Mouse (Mus musculus): ENCODE results near the gene Ampd3.

Gene Ampd3

DNA sequence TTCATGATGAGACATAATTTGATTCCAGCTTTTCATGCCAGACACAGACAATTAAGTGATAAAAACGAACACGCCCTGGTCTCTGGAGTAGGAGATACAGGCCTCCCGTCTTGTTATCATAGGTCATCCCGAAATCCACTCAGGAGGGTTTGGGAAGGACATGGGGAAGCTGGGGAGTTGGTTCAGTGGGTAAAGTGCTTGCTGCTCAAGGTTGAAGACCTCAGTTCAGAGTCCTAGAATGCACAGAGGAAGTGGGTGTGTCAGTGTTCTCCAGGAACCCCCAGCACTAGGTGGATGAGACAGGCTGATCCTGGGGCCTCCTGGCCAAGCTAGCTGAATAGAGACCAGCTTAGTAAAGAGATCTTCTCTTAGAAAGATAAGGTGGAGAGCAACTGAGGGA, 2.9 kb downstream of the Ampd3 start:
- no peak for DNase-seq

DNA sequence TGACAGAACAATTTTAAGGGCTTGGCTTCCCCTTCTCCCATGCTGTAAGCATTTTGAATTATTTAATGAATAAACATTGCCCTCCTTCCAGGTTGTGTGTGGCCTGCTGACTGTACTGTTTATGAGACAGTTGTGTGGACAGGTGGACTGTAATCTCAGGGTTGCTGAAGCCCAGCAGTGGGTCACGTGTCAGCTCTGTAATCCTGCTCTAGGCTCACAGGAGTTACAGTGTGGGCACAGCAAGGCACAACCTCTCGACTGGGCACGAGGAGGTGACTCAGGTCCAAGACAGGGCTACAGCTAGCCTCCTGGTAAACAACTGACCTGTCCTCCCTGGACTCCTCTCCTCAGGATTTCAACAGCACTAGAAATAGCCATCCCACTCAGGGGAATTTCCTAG, 4.3 kb downstream of the Ampd3 start:
- no peak for DNase-seq

DNA sequence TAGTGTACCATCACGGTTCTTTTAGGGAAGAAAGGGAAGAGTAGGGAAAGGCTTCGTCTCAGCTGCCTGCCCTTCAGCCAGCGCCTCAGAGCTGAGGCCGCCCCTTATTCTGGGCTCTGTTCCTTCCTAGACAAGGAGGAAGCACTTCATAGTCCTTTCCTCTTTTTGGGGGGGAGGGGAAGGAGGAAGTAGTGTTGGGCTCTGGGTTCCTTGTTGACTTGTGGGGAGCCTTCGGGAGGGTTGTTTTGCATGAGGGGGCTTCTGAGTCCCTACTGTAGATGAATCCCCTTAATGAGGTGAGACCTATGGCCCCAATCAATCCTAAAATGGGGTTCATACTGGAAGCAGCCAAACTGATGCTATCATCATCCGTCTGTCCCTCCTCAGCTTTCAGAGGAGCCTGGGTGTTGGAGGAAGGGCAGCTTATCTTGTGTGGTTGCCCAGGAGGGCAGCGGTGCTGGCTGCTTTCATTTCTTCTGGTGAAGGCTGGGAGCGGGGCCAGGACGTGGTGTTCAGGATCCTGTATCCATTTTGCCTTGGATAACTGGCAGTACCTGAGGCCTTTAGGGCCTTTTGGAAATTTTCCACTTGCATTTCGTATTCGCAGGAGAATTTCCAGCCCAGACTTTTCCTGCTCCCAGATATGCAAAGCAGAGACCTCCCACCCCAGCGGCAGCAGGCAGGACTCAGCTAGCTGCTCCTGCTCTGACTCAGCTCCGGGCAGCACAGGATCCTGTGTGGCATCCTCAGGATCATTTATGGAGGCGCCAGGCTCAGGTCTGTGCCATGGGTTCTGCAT, 5.4 kb downstream of the Ampd3 start:
- DNase-seq = peak; percentile 25

DNA sequence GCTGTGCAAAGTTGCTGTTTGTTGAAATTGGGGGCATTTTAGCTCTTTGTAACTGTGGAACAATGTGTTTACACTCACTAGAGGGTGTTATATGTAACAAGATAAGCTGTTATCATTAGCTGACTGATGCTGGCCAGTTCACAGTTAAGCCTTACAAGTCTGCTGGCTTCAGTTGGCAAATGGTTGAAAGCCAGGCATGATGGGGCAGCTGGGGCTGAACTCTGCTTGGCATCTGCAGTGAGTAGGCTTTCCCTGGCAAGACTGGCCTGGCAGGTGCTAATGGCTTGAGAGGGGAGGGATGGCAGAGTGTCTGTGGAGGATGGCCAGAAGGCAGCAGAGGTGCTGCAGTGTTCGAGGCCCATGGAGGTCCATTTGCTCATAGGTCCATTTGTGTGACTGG, 6.1 kb downstream of the Ampd3 start:
- no peak for DNase-seq

- no peak for DNase-seq
Observed at GRCm38 (mm10) chr7:110774674-110775073, 6.7 kb downstream of the Ampd3 start.

DNA sequence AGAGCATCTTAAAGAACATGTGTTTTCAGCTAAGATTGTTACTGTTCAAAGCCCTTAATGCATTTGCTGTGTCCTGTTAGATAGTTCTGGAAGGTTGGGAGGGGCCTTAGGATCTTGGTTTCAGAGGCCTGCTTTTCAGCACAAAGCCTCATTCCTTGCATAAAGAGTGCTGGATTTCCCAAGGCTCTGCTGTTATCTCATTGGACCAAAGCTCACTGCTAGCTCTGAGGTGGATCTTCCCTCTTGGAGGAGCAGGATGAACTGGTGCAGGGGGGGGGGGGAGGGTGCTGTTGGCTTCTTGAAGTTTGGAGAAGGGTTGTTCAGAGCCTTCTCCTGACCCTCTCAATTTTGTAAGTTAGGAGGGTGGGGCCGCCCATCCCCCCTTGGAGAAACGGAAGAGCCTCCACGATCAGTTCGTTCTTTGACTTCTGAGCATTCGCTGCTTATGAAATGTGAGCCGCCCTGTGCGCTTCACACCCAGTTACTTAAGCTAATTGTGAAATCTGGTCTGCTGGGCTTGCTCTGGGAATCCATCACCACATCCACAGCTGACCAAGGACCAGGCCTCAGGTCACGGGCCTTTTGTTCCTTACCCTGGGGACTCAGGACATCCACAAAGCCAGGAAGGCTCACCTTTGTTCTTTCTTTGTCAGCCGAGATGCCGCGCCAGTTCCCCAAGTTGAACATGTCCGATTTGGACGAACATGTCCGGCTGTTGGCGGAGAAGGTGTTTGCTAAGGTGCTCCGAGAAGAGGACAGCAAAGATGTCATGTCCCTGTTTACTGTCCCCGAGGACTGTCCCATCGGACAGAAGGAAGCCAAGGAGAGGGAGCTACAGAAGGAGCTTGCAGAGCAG, 9.4 kb downstream of the Ampd3 start:
- no peak for DNase-seq

DNA sequence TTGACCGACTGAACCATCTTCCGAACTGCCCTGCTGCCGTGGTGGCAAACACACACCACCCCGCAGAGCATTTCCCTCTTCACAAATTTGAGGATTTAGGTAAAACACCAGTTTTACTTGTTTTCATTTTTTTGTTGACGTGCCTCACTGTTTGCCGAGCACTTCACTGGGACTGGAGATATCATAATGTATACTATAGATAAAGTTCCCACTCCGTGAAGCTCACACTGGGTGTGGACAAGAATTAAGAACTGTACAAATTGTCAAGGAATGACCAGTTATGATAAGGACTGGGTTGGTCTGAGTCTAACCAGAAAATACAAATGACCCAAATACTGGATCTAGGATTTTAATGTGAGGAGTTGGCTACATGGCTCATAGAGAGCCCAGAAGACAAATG, 10.9 kb downstream of the Ampd3 start:
- no peak for DNase-seq

DNA sequence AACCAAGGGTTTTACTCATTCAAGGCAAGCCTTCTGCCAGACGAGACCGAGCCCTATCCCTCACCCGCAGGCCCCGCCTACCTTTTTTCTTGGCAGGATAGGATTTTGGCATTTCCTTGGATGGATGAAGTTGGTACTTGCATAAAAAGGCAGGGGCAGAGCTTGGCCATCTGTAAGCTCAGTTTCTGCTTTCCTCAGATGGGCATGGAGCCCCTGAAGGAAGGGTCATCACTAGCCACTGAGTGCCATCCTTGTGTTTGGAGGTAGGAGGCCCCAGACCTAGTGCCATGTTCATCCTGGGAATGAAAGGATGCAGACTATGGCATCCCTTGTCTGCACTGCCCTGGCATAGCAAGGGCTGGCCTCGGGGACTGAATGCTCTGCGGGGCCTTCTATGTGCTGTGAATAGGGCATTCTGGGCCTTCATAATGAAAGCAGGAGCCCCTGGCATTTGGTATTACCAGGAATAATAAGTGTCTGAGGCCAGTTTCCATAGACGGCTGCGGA, 11.7 kb downstream of the Ampd3 start:
- DNase-seq = no peak

- no peak for DNase-seq
Observed at GRCm38 (mm10) chr7:110780520-110780919, 12.5 kb downstream of the Ampd3 start.

GRCm38 (mm10) chr7:110781231-110781711, 13.3 kb downstream of the Ampd3 start:
- DNase-seq = no peak

DNA sequence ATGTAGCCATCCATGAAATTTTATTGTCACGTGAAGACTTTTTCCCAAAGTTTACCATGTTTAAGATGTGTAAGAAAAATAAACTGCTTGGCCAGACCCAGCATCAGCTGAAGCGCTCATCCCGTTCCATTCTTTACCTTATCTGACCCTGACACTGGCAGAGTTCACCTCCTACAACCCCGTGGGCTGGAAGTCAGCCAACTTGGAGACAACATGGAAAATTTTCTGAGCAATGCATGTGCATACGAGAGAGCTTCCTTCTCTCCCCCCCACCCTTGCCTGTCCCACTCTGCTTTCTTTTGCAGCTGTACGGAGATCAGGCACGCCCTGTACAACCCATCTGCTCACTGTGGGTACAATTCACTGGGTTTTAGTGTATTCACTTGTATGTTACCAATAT, 14.1 kb downstream of the Ampd3 start:
- DNase-seq = no peak

DNA sequence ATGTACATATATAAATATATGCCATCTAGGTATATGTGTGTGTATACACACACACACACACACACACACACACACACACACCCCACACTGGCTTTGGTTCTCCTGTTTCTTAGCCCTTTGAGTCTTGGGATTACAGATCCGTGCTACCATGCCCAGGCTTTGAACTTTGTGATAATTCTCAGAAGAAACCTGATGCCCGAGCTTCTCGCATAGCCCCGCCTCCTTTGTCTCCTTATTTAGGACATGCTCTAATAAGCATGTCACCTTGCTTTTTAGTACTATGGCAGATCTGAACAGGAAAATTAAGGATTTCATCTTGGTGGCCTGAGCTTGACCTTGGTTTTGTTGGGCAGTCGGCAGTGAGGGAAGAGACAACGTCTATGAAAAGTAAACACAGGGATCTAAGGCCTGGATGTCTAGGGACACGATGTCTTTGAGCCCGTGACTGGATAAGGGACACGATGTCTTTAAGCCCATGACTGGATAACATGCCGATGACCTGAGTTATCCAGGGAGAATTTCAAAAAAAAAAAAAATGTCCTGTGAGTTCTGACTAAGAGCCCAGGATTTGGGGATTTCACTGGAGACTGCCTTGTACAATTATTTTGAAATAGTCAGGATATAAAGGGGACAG, 15.0 kb downstream of the Ampd3 start:
- DNase-seq = no peak

GRCm38 (mm10) chr7:110784965-110785364, 17.0 kb downstream of the Ampd3 start:
- no peak for DNase-seq

GRCm38 (mm10) chr7:110785741-110786146, 17.7 kb downstream of the Ampd3 start:
- no peak for DNase-seq

DNA sequence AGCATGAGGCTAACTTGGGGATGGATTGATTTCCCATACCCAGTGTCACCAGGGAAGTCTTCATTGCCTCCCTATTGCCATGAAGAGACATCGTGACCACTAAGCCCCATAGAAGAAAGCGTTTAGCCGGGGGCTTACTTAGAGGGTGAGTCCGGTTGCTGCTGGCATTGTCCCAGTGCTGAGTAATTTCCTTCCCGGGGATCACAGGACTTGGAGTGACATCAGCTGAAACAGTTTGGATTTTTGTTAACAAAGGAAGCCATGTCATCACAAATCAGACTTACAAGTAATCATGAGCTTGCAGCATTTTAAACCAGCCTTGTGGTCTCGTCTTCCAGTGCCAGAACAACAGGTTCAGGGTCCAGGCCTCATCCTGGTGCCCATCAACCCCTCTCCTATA, 19.3 kb downstream of the Ampd3 start:
- DNase-seq = no peak

GRCm38 (mm10) chr7:110790878-110791277, 22.9 kb downstream of the Ampd3 start:
- DNase-seq = no peak

GRCm38 (mm10) chr7:110792201-110792600, 24.2 kb downstream of the Ampd3 start:
- DNase-seq = no peak

GRCm38 (mm10) chr7:110792834-110793233, 24.8 kb downstream of the Ampd3 start:
- no peak for DNase-seq

- no peak for DNase-seq
Observed at GRCm38 (mm10) chr7:110794722-110795121, 26.7 kb downstream of the Ampd3 start.

- peak; percentile 77 for DNase-seq
Observed at GRCm38 (mm10) chr7:110796367-110797051, 28.5 kb downstream of the Ampd3 start.

- no peak for DNase-seq
Observed at GRCm38 (mm10) chr7:110797722-110798409, 29.9 kb downstream of the Ampd3 start.

DNA sequence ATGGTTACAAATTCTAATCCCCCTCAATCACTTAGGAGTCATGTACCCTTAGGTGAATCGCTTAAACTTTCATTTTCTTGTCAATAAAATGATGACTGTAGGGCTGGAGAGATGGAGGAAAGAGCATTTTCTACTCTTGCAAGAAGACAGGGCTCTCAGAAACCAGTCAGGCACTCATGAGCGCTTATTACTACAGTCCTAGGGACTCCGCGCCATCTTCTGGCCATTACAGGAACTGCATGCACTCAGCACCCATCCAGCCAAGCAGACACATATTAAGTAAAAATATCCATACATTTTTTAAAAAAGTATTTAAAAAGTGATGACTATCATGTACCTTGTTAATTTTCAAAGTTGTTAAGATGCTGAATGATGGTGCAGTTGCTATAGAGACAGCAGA, 33.0 kb downstream of the Ampd3 start:
- peak; percentile 77 for DNase-seq
